Mouse (Mus musculus): ENCODE measurements around the gene Cd47. TPM values are rescaled to one million over a fixed set of nuclear protein-coding genes. Genes with fewer than 3 reads are reported as not detected.

Gene Cd47
- total and polyA plus RNA-seq, 2 experiments = 34.7 to 87.7 TPM

GRCm38 (mm10) chr16:49811897-49812296, 11.6 kb downstream of the Cd47 start:
- 0 out of 2 replicates have a peak, but pooled peaks cover 2% of the 10 kb centered on the region for H3K4me1 ChIP-seq (ENCODE audit: control insufficient read depth, insufficient read depth, low read length)
- no peak overlapping the region for H3K4me3 ChIP-seq (ENCODE audit: insufficient read depth, low read depth, low read length)
- DNase-seq (ENCODE audit: extremely low read depth, low read depth, low spot score) = no peak
- H3K27ac ChIP-seq (replicated peaks; ENCODE audit: insufficient read depth, low read depth, low read length) = no peak overlapping the region
- no peaks in the 10 kb centered on the region for H3K36me3 ChIP-seq (ENCODE audit: control insufficient read depth, insufficient read depth, low read length)
- H3K27me3 ChIP-seq (ENCODE audit: control insufficient read depth, insufficient read depth, low read length) = no peaks in the 10 kb centered on the region
- no peaks in the 10 kb centered on the region for H3K79me2 ChIP-seq (ENCODE audit: control insufficient read depth, insufficient read depth, low read length)
- 75% methylated on average over 2 of the region's 2 CpGs for WGBS
- TF ChIP-seq CTCF (IDR thresholded peaks at IDR 0.05; ENCODE audit: low read depth, low read length) = no peak
- TF ChIP-seq POLR2A (IDR thresholded peaks at IDR 0.05; ENCODE audit: extremely low read depth, insufficient read depth, low read length) = no peak
- no peak overlapping the region for H3K9ac ChIP-seq (ENCODE audit: low read depth, low read length)

DNA sequence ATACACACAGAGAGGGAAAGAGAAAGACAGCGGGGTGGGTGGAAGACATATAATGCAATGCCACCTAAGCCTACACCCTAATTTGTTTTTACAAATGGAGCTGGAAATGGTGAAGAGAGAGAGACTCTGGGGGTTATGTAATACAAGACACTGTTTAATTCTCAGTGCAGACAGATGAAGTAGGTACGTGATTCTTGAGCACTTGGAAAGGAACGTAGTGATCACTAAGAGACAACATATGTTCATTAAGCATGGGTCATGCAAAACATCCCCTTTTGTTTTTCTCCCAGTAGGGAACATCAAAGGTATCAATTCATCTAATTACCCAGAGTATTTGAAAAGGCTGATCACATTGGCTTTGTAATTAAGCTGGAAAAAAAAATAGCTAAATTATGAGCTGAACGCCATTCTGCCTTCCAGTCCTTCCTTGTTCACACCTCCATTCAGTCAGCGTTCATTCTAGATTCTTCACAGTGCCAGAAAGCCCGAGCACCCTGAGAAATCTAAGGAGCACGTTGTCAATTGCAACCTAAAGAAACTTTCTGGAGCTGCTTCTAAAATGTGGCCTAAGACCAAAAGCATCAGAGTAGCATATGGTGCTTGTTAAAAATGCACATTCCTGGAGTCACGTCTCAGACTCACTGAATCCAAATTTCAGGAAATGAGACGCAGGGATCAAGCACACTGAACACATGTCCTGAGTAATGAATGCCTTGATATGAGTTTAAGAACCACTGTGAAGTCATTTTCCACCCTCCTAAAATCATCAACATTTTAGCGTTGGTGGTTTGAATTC, 12.7 kb downstream of the Cd47 start:
- 93% methylated on average over 10 of the region's 10 CpGs for WGBS
- no peaks in the 10 kb centered on the region for H3K79me2 ChIP-seq (ENCODE audit: control insufficient read depth, insufficient read depth, low read length)
- TF ChIP-seq CTCF (IDR thresholded peaks at IDR 0.05; ENCODE audit: low read depth, low read length) (no peak), POLR2A (IDR thresholded peaks at IDR 0.05; ENCODE audit: extremely low read depth, insufficient read depth, low read length) (no peak)

DNA sequence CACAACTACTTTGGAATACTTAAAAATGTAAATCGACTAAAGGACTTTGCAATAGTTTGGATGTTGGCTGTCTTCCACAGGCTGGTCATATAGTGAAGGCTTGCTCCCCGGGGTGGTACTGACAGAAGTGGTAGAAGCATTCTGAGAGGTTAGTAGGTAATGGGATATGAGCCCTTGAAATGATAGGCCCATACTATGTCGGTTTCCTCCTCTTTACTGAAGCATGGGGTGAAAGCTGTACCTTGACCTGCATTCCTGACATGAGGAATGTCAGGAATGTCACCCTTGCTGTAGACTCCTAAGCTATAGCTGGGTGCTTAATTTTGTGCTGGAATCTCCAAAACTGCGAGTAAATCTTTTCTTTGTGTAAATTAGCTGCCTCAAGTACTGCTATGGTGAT, 14.1 kb downstream of the Cd47 start:
- Histone ChIP-seq H3K4me3 (ENCODE audit: insufficient read depth, low read depth, low read length) (no peak overlapping the region), H3K4me1 (ENCODE audit: control insufficient read depth, insufficient read depth, low read length) (no peaks in the 10 kb centered on the region), H3K79me2 (ENCODE audit: control insufficient read depth, insufficient read depth, low read length) (no peaks in the 10 kb centered on the region), H3K9ac (ENCODE audit: low read depth, low read length) (no peak overlapping the region), H3K27ac (replicated peaks; ENCODE audit: insufficient read depth, low read depth, low read length) (no peak overlapping the region), H3K36me3 (ENCODE audit: control insufficient read depth, insufficient read depth, low read length) (no peaks in the 10 kb centered on the region), H3K27me3 (ENCODE audit: control insufficient read depth, insufficient read depth, low read length) (no peaks in the 10 kb centered on the region)
- WGBS = 61% methylated on average over 4 of the region's 4 CpGs
- TF ChIP-seq POLR2A (IDR thresholded peaks at IDR 0.05; ENCODE audit: extremely low read depth, insufficient read depth, low read length) (no peak), CTCF (IDR thresholded peaks at IDR 0.05; ENCODE audit: low read depth, low read length) (no peak)
- no peak for DNase-seq (ENCODE audit: extremely low read depth, low read depth, low spot score)

More for the DNA sequence above, 12.7 kb downstream of the Cd47 start:
- Histone ChIP-seq H3K27me3 (ENCODE audit: control insufficient read depth, insufficient read depth, low read length) (no peaks in the 10 kb centered on the region), H3K4me3 (ENCODE audit: insufficient read depth, low read depth, low read length) (no peak overlapping the region), H3K9ac (ENCODE audit: low read depth, low read length) (no peak overlapping the region), H3K4me1 (ENCODE audit: control insufficient read depth, insufficient read depth, low read length) (0 out of 2 replicates have a peak, but pooled peaks cover 1% of the 10 kb centered on the region), H3K36me3 (ENCODE audit: control insufficient read depth, insufficient read depth, low read length) (no peaks in the 10 kb centered on the region), H3K27ac (replicated peaks; ENCODE audit: insufficient read depth, low read depth, low read length) (no peak overlapping the region)
- DNase-seq (ENCODE audit: extremely low read depth, low read depth, low spot score) = no peak

DNA sequence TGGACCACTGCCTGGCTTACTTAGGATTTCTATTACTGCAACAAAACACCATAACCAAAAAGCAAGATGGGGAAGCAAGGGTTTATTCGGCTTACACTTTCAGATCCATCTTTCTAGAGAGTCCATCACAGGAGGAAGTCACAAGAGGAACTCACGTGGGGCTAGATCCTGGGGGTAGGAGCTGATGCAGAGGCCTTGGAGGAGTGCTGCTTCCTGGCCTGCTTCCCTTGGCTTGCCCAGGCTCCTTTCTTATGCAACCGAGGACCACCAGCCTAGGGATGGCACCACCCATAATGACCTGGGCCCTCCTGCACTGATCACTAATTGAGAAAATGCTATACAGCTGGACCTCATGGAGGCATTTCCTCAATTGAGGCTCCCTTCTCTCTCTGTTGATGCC, 16.6 kb downstream of the Cd47 start:
- 88% methylated on average over 3 of the region's 3 CpGs for WGBS
- H3K27me3 ChIP-seq (ENCODE audit: control insufficient read depth, insufficient read depth, low read length) = no peaks in the 10 kb centered on the region
- no peak overlapping the region for H3K9ac ChIP-seq (ENCODE audit: low read depth, low read length)
- no peaks in the 10 kb centered on the region for H3K4me1 ChIP-seq (ENCODE audit: control insufficient read depth, insufficient read depth, low read length)
- no peaks in the 10 kb centered on the region for H3K36me3 ChIP-seq (ENCODE audit: control insufficient read depth, insufficient read depth, low read length)
- no peaks in the 10 kb centered on the region for H3K79me2 ChIP-seq (ENCODE audit: control insufficient read depth, insufficient read depth, low read length)
- H3K27ac ChIP-seq (replicated peaks; ENCODE audit: insufficient read depth, low read depth, low read length) = no peak overlapping the region
- no peak for DNase-seq (ENCODE audit: extremely low read depth, low read depth, low spot score)
- H3K4me3 ChIP-seq (ENCODE audit: insufficient read depth, low read depth, low read length) = no peak overlapping the region
- TF ChIP-seq POLR2A (IDR thresholded peaks at IDR 0.05; ENCODE audit: extremely low read depth, insufficient read depth, low read length) (no peak), CTCF (IDR thresholded peaks at IDR 0.05; ENCODE audit: low read depth, low read length) (no peak)

DNA sequence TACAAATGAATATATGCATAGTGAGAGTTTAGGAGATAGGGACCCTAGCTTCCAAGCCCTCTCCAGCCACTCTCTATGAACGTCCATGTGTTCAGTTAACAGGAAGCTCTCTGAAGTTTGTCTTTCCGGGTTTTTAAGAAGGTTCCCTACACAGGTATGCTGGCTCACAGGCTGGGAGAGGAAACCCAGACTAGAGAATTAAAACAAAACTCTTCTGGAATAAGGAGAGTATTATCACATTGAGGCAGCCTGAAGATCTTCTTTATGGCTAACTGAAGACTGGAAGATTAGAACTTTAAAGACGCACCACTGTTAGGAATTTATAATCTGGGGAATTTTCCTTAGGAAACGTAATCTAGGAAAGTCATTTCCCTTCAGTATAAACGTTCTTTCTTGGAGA, 17.8 kb downstream of the Cd47 start:
- Histone ChIP-seq H3K79me2 (ENCODE audit: control insufficient read depth, insufficient read depth, low read length) (no peaks in the 10 kb centered on the region), H3K27me3 (ENCODE audit: control insufficient read depth, insufficient read depth, low read length) (no peaks in the 10 kb centered on the region), H3K27ac (replicated peaks; ENCODE audit: insufficient read depth, low read depth, low read length) (no peak overlapping the region), H3K36me3 (ENCODE audit: control insufficient read depth, insufficient read depth, low read length) (no peaks in the 10 kb centered on the region), H3K4me1 (ENCODE audit: control insufficient read depth, insufficient read depth, low read length) (no peaks in the 10 kb centered on the region), H3K4me3 (ENCODE audit: insufficient read depth, low read depth, low read length) (no peak overlapping the region), H3K9ac (ENCODE audit: low read depth, low read length) (no peak overlapping the region)
- TF ChIP-seq CTCF (IDR thresholded peaks at IDR 0.05; ENCODE audit: low read depth, low read length) = no peak
- TF ChIP-seq POLR2A (IDR thresholded peaks at IDR 0.05; ENCODE audit: extremely low read depth, insufficient read depth, low read length) = no peak
- DNase-seq (ENCODE audit: extremely low read depth, low read depth, low spot score) = no peak
- WGBS = 70% methylated on average over 5 of the region's 5 CpGs

DNA sequence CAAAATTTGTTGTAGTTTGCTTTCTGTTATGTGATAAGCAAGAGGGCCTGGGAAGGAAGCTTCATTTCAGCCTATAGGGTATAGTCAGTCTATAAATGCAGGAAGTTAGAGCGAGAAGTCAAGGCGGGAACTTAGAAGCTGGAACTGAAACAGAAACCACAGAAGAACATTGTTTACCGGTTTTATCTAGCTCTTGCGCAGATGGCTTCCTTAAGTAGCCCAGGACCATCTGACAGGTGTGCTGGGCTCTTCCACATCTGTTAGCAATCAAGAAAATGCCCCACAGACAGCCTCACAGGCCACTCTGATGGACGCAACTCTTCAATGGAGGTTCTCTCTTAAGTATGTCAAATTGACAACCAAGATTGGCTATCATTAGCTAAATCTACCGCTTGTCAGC, 18.3 kb downstream of the Cd47 start:
- peak; percentile 47 for DNase-seq (ENCODE audit: extremely low read depth, low read depth, low spot score)

More for the DNA sequence above, 18.3 kb downstream of the Cd47 start:
- TF ChIP-seq CTCF (IDR thresholded peaks at IDR 0.05; ENCODE audit: low read depth, low read length) = no peak
- no peak for TF ChIP-seq POLR2A (IDR thresholded peaks at IDR 0.05; ENCODE audit: extremely low read depth, insufficient read depth, low read length)
- Histone ChIP-seq H3K4me3 (ENCODE audit: insufficient read depth, low read depth, low read length) (no peak overlapping the region), H3K9ac (ENCODE audit: low read depth, low read length) (no peak overlapping the region), H3K27ac (replicated peaks; ENCODE audit: insufficient read depth, low read depth, low read length) (no peak overlapping the region), H3K79me2 (ENCODE audit: control insufficient read depth, insufficient read depth, low read length) (no peaks in the 10 kb centered on the region), H3K27me3 (ENCODE audit: control insufficient read depth, insufficient read depth, low read length) (no peaks in the 10 kb centered on the region), H3K4me1 (ENCODE audit: control insufficient read depth, insufficient read depth, low read length) (no peaks in the 10 kb centered on the region), H3K36me3 (ENCODE audit: control insufficient read depth, insufficient read depth, low read length) (no peaks in the 10 kb centered on the region)
- WGBS = 56% methylated on average over 6 of the region's 6 CpGs

Measured in liver, adult 2 months (tissue).